Mouse (Mus musculus): Measurements from ENCODE around the gene Olfr1274-ps.
A peak's percentile ranks its signal among the peaks of the same experiment; 100 is the strongest.
"Not testable (repeated sequence)": the region's sequence is repeated elsewhere in the genome, so short reads cannot be mapped to it uniquely, and the experiment has no call there.

The Olfr1274-ps gene

GRCm38 (mm10) chr2:90398633-90399107 is at the start of gene Olfr1274-ps:
Gene Olfr1274-ps (plus strand): TSS chr2:90398683.
- DNase-seq (ENCODE audit: low read depth, low spot score) = not testable (repeated sequence)

GRCm38 (mm10) chr2:90351047-90351446 is 47.4 kb upstream of the Olfr1274-ps start:
- not testable (repeated sequence) for DNase-seq (ENCODE audit: low read depth, low spot score)

GRCm38 (mm10) chr2:90351540-90351939 is 46.9 kb upstream of the Olfr1274-ps start:
- DNase-seq (ENCODE audit: low read depth, low spot score) = not testable (repeated sequence)

GRCm38 (mm10) chr2:90359229-90359628 is 39.3 kb upstream of the Olfr1274-ps start:
- DNase-seq (ENCODE audit: low read depth, low spot score) = not testable (repeated sequence)

- not testable (repeated sequence) for DNase-seq (ENCODE audit: low read depth, low spot score)
Measured at GRCm38 (mm10) chr2:90360199-90360598, 38.3 kb upstream of the Olfr1274-ps start.

- peak; percentile 12 for DNase-seq (ENCODE audit: low read depth, low spot score)
Measured at GRCm38 (mm10) chr2:90414110-90414821, 15.8 kb downstream of the Olfr1274-ps start.

GRCm38 (mm10) chr2:90422282-90422681 is 23.8 kb downstream of the Olfr1274-ps start:
- peak; percentile 37 for DNase-seq (ENCODE audit: low read depth, low spot score)

- not testable (repeated sequence) for DNase-seq (ENCODE audit: low read depth, low spot score)
Measured at GRCm38 (mm10) chr2:90424937-90425336, 26.5 kb downstream of the Olfr1274-ps start.

- not testable (repeated sequence) for DNase-seq (ENCODE audit: low read depth, low spot score)
Measured at GRCm38 (mm10) chr2:90428988-90429717, 30.7 kb downstream of the Olfr1274-ps start.

DNA sequence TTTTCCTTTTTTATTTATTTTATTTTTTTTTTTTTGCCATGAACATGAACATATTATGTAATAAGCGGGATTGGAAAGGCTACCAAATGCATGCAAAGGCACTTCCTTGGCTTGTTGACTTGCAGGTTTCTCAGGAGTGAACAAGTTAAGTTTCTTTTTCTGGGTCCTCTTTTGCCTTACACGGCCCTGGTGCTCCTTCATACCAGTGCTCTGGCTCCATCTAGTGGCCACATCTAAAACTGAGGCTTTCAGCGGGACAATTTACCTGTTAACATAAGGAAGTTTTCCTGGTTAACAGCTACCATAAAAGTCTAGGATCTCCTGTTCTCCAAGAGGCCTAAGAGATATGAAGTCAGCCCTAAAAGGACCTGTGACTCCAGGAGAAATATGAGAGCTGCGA is 31.3 kb downstream of the Olfr1274-ps start:
- DNase-seq (ENCODE audit: low read depth, low spot score) = not testable (repeated sequence)

DNA sequence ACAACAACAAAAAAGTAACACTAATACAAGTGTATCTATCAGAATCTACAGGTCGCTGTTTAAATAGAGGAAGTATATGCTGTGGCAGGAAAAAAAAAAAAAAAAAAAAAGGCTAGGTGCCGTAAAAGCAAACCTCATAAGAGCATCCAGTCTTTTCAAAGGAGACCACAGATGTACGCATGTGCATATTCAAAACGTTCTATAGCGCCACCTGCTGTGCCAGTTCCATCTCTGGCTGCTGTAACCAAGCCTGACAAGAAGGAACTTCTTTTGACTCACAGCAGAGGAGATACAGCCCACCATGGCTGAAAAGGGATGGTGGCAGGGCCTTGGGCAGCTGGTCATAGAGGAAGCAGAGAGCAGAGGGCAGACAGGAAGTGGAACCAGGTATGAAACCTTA is 39.0 kb downstream of the Olfr1274-ps start:
- DNase-seq (ENCODE audit: low read depth, low spot score) = not testable (repeated sequence)

DNA sequence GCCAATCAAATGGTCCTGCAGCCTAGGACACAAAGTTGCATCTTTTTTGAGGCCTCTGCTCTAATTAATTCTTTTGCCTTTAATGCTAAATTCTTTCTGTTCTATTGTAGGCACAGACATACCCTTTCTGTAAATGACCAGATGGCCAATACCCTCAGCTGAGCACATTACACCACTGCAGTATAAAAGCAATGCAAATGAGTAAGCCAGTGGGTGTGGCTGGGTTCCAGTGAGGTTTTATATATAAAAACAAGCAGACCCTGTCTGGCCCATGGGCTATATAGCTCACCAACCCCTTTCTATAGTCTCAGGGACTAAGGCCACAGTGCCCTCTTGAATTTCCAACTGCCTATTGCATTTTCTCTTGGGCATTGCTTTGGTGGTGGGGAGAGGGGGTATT is 41.7 kb downstream of the Olfr1274-ps start:
- not testable (repeated sequence) for DNase-seq (ENCODE audit: low read depth, low spot score)

DNA sequence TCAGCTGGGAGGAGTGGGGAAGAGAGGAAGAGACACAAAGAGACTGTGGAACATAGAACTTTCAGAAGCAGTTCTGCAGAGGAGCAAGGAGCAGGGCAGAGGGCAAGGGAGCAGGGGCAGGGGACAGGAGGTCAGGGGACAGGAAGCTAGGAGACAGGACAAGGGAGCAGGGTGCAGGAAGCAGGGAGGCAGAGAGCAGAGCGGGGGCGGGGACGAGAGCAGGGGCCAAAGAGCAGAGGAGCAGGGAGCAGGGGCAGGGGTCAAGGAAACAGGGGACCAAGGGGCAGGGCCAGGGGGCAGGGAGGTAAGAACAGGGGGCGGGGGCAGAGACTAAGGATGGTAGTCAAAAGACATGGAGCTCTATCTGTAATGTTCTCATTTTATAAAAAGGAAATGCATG is 43.3 kb downstream of the Olfr1274-ps start:
- not testable (repeated sequence) for DNase-seq (ENCODE audit: low read depth, low spot score)

DNA sequence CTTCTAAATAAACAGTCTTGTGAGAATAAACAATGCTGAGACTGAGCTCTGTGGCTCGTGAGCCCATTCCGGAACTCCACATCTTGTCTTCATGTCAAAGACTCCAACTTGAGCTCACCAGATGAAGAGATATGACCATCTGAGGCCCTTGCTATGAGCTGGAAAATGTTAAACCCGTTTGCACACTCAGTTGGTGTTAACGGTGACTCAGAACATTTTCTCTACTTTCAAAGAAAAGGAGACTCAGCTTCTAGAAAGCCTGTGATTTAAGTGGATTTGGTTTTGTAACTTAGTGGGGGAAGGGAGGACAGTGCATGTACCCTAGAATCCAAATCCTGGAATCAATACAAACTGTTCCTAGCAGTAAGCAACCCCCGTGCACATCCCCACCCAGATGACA is 45.3 kb downstream of the Olfr1274-ps start:
- peak; percentile 74 for DNase-seq (ENCODE audit: low read depth, low spot score)

- DNase-seq (ENCODE audit: low read depth, low spot score) = peak; percentile 16
Measured at GRCm38 (mm10) chr2:90448967-90449740, 50.7 kb downstream of the Olfr1274-ps start.

DNA sequence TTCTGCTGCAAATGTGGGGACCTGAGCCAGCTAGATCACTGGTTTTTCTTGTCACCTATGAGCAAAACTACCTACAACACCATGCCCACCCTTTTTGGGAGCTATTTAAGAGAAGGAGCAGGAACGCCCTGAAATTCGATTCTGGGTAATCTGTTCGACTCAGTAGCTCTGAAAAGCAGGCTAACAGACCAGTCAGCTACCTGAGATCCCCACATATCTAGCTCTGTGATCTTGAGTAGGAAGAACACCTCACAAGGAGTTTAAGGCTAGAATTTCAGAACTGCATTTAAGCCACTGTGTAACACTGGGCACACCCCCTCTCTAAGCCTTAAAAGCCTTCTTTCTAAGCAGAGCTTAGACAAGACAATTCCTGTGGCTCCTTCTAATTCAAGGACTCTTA is 53.9 kb downstream of the Olfr1274-ps start:
- no peak for DNase-seq (ENCODE audit: low read depth, low spot score)

Measured in brain, adult 2 months (tissue).